Mouse (Mus musculus) CD4-positive, CD25-positive, alpha-beta regulatory T cell, adult 4 months (primary cell): ENCODE measurements at regions not wholly inside any gene's neighbourhood (a gene's known extent, or its start where the extent isn't known, plus 50 kb on each side); places are given as distances from the start of the nearest gene placed in this dataset.

Experiments used
- ATAC-seq: one replicate; pipeline ENCODE4 v1.8.0; 2017

- no peak for ATAC-seq
Measured at GRCm38 (mm10) chr3:129449928-129450327, 82.2 kb upstream of the Elovl6 start.

GRCm38 (mm10) chr3:129450671-129451070 is 81.5 kb upstream of the Elovl6 start:
- ATAC-seq, result no peak

- ATAC-seq, result peak; percentile 49
Measured at GRCm38 (mm10) chr3:129470088-129470487, 62.1 kb upstream of the Elovl6 start.

DNA sequence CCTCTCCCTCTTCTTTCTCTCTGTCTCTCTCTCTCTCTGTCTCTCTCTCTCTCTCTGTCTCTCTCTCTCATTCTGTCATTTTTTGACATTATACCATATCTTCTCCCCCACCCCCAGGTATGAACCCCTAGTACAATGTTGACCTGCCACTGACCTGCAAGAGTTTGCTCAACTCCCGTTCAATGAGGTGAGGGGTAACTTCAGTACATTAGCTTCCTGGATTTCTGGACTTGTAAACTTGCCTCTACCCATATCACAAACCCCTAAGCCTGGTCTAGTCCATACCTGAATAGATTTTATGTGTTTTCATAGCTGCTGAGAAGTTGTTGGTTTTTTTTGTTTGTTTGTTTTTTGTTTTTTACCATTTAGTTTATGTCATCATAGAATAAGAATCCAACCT is 60.8 kb upstream of the Elovl6 start:
- ATAC-seq, result no peak

DNA sequence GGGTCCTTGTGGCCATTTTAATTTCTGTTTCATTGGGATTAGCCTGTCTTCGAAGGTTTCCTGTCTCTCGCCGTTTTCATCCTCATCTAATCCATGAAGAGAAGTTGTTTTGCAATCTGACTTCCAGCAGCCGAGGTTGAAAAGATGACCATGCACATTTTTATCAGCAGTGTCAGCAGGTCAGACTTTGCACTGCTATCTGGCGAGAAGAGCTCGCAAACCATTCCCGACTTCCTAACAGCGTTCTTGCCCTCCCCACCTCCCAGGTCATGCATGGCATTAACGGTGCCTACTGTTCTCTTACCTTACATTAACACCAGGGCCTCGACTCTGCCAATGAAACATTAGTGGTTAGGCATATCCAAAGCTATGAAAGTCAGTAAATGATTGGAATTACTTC is 60.1 kb upstream of the Elovl6 start:
- no peak for ATAC-seq

- no peak for ATAC-seq
Measured at GRCm38 (mm10) chr3:129474451-129474850, 57.7 kb upstream of the Elovl6 start.

DNA sequence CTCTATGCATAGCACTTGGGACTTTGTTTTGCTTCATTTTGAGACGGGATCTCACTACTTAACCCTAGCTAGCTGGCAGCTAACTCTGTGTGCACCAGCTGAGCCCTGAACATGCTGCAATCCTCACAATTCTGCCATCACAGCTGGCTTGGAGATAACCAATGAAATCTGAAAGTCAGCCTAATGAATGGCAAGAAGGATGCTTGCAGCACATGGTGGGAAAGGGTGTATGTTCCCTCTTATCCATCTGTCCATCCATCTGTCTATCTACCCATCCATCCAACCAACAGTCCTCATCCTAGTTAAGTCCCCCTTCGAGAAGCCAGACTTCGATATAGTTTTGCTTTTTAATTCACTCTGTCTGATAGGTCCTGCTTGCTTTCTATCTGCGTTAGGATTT is 55.9 kb upstream of the Elovl6 start:
- ATAC-seq, result no peak

- no peak for ATAC-seq
Measured at GRCm38 (mm10) chr3:129478093-129478492, 54.1 kb upstream of the Elovl6 start.

GRCm38 (mm10) chr3:129481293-129481692 is 50.9 kb upstream of the Elovl6 start:
- ATAC-seq, result no peak
